ENCODE assay signal across 14 mouse cellular contexts in the genomic region with DNA sequence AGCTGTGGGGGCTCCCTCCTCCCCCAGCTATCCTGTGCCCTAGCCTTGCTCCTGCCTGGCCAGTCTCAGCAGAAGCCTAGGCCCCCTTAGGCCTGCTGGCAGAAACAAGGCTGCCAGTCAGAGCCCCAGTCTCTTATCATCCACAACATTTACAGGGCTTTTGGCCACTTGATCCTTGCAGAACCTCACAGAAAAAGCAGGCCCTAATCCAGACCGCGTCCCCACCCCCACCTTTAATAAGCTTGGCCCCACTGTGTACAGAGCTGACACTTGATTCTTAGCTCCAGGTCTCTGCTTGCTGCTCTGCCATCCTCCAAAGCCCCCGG. TPM values are rescaled to one million over a fixed set of nuclear protein-coding genes. Genes with fewer than 3 reads are reported as not detected.
DNase-seq lines count a peak whose midpoint lies in the region; ATAC-seq and TF ChIP-seq lines count a peak whose summit lies in the region.
"Had no signal": no experiment of that assay in that cellular context is flagged by ENCODE, and none has a peak within 500 bp of the region (broad histone marks: within the 10 kb centered on the region; RNA-seq: fewer than 3 reads in every experiment).

No protein-coding gene starts in this region.

- H3K4me1 ChIP-seq in heart, adult 2 months (ENCODE audit: control insufficient read depth, insufficient read depth, low read length), result peaks cover 35% of the 10 kb centered on the region
- peaks cover 22% of the 10 kb centered on the region for H3K4me1 ChIP-seq in lung, embryonic 14.5 days (ENCODE audit: insufficient read depth)
- H3K4me1 ChIP-seq in embryonic facial prominence, embryonic 12.5 days, result peaks cover 17% of the 10 kb centered on the region
- peaks cover 31% of the 10 kb centered on the region for H3K4me1 ChIP-seq in liver, embryonic 15.5 days (replicated peaks)

- no peak overlapping the region for H3K4me3 ChIP-seq in heart, adult 2 months
- no peak overlapping the region for H3K4me3 ChIP-seq in lung, embryonic 14.5 days (ENCODE audit: low read depth, low read length)
- H3K4me3 ChIP-seq in embryonic facial prominence, embryonic 12.5 days, result no peak overlapping the region
- no peak overlapping the region for H3K4me3 ChIP-seq in liver, embryonic 15.5 days (replicated peaks)
- H3K4me3 ChIP-seq: embryonic facial prominence, embryonic 15.5 days had no signal

- H3K27ac ChIP-seq in heart, adult 2 months, result peak overlapping the region; percentile 70
- H3K27ac ChIP-seq in lung, embryonic 14.5 days (ENCODE audit: low read depth), result peak overlapping the region; percentile 82
- H3K27ac ChIP-seq in embryonic facial prominence, embryonic 12.5 days, result no peak overlapping the region
- no peak overlapping the region for H3K27ac ChIP-seq in liver, embryonic 15.5 days (replicated peaks)
- H3K27ac ChIP-seq: embryonic facial prominence, embryonic 15.5 days had no signal

- H3K36me3 ChIP-seq in heart, adult 2 months (ENCODE audit: control insufficient read depth, insufficient read depth, low read length), result peaks cover 25% of the 10 kb centered on the region
- no peaks in the 10 kb centered on the region for H3K36me3 ChIP-seq in lung, embryonic 14.5 days (ENCODE audit: insufficient read depth)
- no peaks in the 10 kb centered on the region for H3K36me3 ChIP-seq in embryonic facial prominence, embryonic 12.5 days
- H3K36me3 ChIP-seq in liver, embryonic 15.5 days (replicated peaks), result no peaks in the 10 kb centered on the region
- H3K36me3 ChIP-seq: embryonic facial prominence, embryonic 15.5 days had no signal

- H3K79me2 ChIP-seq in heart, adult 2 months (replicated peaks; ENCODE audit: control insufficient read depth, insufficient read depth, low read length), result peaks cover 11% of the 10 kb centered on the region

- no peaks in the 10 kb centered on the region; the same call in 1 of the 2 replicates for H3K9me3 ChIP-seq in lung, embryonic 14.5 days (ENCODE audit: low read depth, low read length)
- no peaks in the 10 kb centered on the region for H3K9me3 ChIP-seq in embryonic facial prominence, embryonic 12.5 days
- no peaks in the 10 kb centered on the region for H3K9me3 ChIP-seq in liver, embryonic 15.5 days (replicated peaks)
- H3K9me3 ChIP-seq: embryonic facial prominence, embryonic 15.5 days had no signal

- no peak for TF ChIP-seq POLR2A in heart, adult 2 months (IDR thresholded peaks at IDR 0.05; ENCODE audit: insufficient read depth, low read depth, low read length)

- no peak for DNase-seq in heart, adult 2 months
- no peak for DNase-seq in heart, postnatal 36 days
- DNase-seq in lung, embryonic 14.5 days, result no peak
- no peak for DNase-seq in lung, postnatal 36 days
- DNase-seq in left cerebral cortex, adult 18-20 months (ENCODE audit: low spot score in 2 of 2), result no peak
- DNase-seq: cerebellum, adult 2 months; kidney, adult 18-20 months had no signal

- H3K27me3 ChIP-seq in heart, adult 2 months (ENCODE audit: control insufficient read depth, insufficient read depth, low read length), result no peaks in the 10 kb centered on the region
- H3K27me3 ChIP-seq in lung, embryonic 14.5 days (ENCODE audit: insufficient read depth, low read length), result no peaks in the 10 kb centered on the region
- no peaks in the 10 kb centered on the region for H3K27me3 ChIP-seq in embryonic facial prominence, embryonic 12.5 days
- 0 out of 2 replicates have a peak, but pooled peaks cover 3% of the 10 kb centered on the region for H3K27me3 ChIP-seq in liver, embryonic 15.5 days
- H3K27me3 ChIP-seq: embryonic facial prominence, embryonic 15.5 days had no signal

- H3K9ac ChIP-seq in heart, adult 2 months (ENCODE audit: low read depth, low read length), result peak overlapping the region; percentile 14
- H3K9ac ChIP-seq in lung, embryonic 14.5 days, result no peak overlapping the region
- 0 out of 2 replicates have a peak overlapping the region, but pooled peaks have one; percentile 12 for H3K9ac ChIP-seq in embryonic facial prominence, embryonic 12.5 days
- no peak overlapping the region for H3K9ac ChIP-seq in liver, embryonic 15.5 days
- H3K9ac ChIP-seq: embryonic facial prominence, embryonic 15.5 days had no signal

- TF ChIP-seq CTCF in heart, adult 2 months (IDR thresholded peaks at IDR 0.05), result no peak
- TF ChIP-seq CTCF in lung, embryonic 14.5 days (IDR thresholded peaks at IDR 0.05; ENCODE audit: low read depth), result no peak

- no peak for TF ChIP-seq EP300 in heart, adult 2 months (IDR thresholded peaks at IDR 0.05; ENCODE audit: insufficient read depth, low read depth, low read length)

- 61% methylated on average over 3 of the region's 3 CpGs for WGBS in heart, adult 2 months
- 44% methylated on average over 3 of the region's 3 CpGs for WGBS in lung, embryonic 14.5 days
- WGBS in embryonic facial prominence, embryonic 12.5 days, result 64% methylated on average over 3 of the region's 3 CpGs
- 44% methylated on average over 3 of the region's 3 CpGs for WGBS in liver, embryonic 15.5 days (ENCODE audit: insufficient replicate concordance)

- intact Hi-C loops in heart, adult 2 months (cut with DNase I), result no loop called here
- intact Hi-C loops in heart, postnatal 36 days (cut with DNase I), result no loop called here

- no peak overlapping the region for H3K4me2 ChIP-seq in lung, embryonic 14.5 days
- H3K4me2 ChIP-seq in embryonic facial prominence, embryonic 12.5 days (replicated peaks), result no peak overlapping the region
- 0 out of 2 replicates have a peak overlapping the region, but pooled peaks have one; percentile 10 for H3K4me2 ChIP-seq in liver, embryonic 15.5 days
- H3K4me2 ChIP-seq: embryonic facial prominence, embryonic 15.5 days had no signal

- ATAC-seq in lung, embryonic 14.5 days (ENCODE audit: insufficient read depth), result no peak
- no peak for ATAC-seq in embryonic facial prominence, embryonic 12.5 days (ENCODE audit: insufficient number of reproducible peaks, insufficient read depth, low FRiP score, low TSS enrichment)
- peak; percentile 26 for ATAC-seq in liver, embryonic 15.5 days (ENCODE audit: insufficient read depth)
- ATAC-seq in CD4-positive, CD25-positive, alpha-beta regulatory T cell, adult 4 months, result no peak
- ATAC-seq: activated CD4-positive, CD25-positive, alpha-beta regulatory T cell, adult 4 months had no signal

RNA-seq across cellular contexts. Expression of a gene that starts 8.9 kb away (rescaled TPM):
- total RNA-seq in heart, adult 2 months (2021), result 10 to 100 TPM; 53.4 to 67.5 TPM
- 56.7 and 58.4 TPM in 2 replicates for polyA plus RNA-seq in heart, adult 2 months (2012; rRNA removed)
- 10 to 100 TPM; 58.7 to 67.8 TPM for total RNA-seq in heart, postnatal 36 days (2021)
- polyA plus RNA-seq in lung, embryonic 14.5 days (2014; fragmentation: Nextera tagmentation; extraction: Ambion mirVana), result 22.5 and 25.6 TPM in 2 replicates
- polyA plus RNA-seq in embryonic facial prominence, embryonic 12.5 days (2016; fragmentation: Nextera tagmentation; extraction: Ambion mirVana), result 17.6 and 17.9 TPM in 2 replicates
- polyA plus RNA-seq in liver, embryonic 15.5 days (2015; fragmentation: Nextera tagmentation; extraction: Ambion mirVana), result 1.1 and 1.2 TPM in 2 replicates
- 1 to 10 TPM; 2.1 to 3.6 TPM for polyA plus RNA-seq in CD4-positive, CD25-positive, alpha-beta regulatory T cell, adult 4 months (2017; shearing (Covaris generic))
- 10 to 100 TPM; 12.6 to 15.3 TPM for total RNA-seq in left cerebral cortex, adult 18-20 months (2021)

RNA-seq across cellular contexts. Expression of a gene that starts 28.9 kb away (rescaled TPM):
- total RNA-seq in heart, adult 2 months (2021), result 10 to 100 TPM; 12.2 to 15.2 TPM
- 23.9 and 31.1 TPM in 2 replicates for polyA plus RNA-seq in heart, adult 2 months (2012; rRNA removed)
- 10 to 100 TPM; 13.6 to 18.9 TPM for total RNA-seq in heart, postnatal 36 days (2021)
- polyA plus RNA-seq in lung, embryonic 14.5 days (2014; fragmentation: Nextera tagmentation; extraction: Ambion mirVana), result 32.1 and 34.0 TPM in 2 replicates
- polyA plus RNA-seq in embryonic facial prominence, embryonic 12.5 days (2016; fragmentation: Nextera tagmentation; extraction: Ambion mirVana), result 44.8 and 48.2 TPM in 2 replicates
- polyA plus RNA-seq in liver, embryonic 15.5 days (2015; fragmentation: Nextera tagmentation; extraction: Ambion mirVana), result 11.4 and 11.7 TPM in 2 replicates
- polyA plus RNA-seq in CD4-positive, CD25-positive, alpha-beta regulatory T cell, adult 4 months (2017; shearing (Covaris generic)), result 10 to 100 TPM; 57.2 to 69.8 TPM
- 10 to 100 TPM; 11.6 to 12.3 TPM for total RNA-seq in left cerebral cortex, adult 18-20 months (2021)

RNA-seq across cellular contexts. Expression of a gene that starts 29.2 kb away (rescaled TPM):
- total RNA-seq in heart, adult 2 months (2021), result 1 to 10 TPM; 7.6 to 8.1 TPM
- 5.5 and 7.3 TPM in 2 replicates for polyA plus RNA-seq in heart, adult 2 months (2012; rRNA removed)
- 1 to 10 TPM; 8.1 to 8.7 TPM for total RNA-seq in heart, postnatal 36 days (2021)
- polyA plus RNA-seq in lung, embryonic 14.5 days (2014; fragmentation: Nextera tagmentation; extraction: Ambion mirVana), result 9.2 and 10.9 TPM in 2 replicates
- polyA plus RNA-seq in embryonic facial prominence, embryonic 12.5 days (2016; fragmentation: Nextera tagmentation; extraction: Ambion mirVana), result 14.2 and 14.4 TPM in 2 replicates
- polyA plus RNA-seq in liver, embryonic 15.5 days (2015; fragmentation: Nextera tagmentation; extraction: Ambion mirVana), result 0.89 and 1.2 TPM in 2 replicates
- polyA plus RNA-seq in CD4-positive, CD25-positive, alpha-beta regulatory T cell, adult 4 months (2017; shearing (Covaris generic)), result 1 to 10 TPM; 3.7 to 5.0 TPM
- 10 to 100 TPM; 17.2 to 18.3 TPM for total RNA-seq in left cerebral cortex, adult 18-20 months (2021)

RNA-seq across cellular contexts. Expression of a gene that starts 50.6 kb away (rescaled TPM):
- total RNA-seq in heart, adult 2 months (2021), result not detected
- polyA plus RNA-seq in heart, adult 2 months (2012; rRNA removed), result 0.44 and 0.59 TPM in 2 replicates
- total RNA-seq in heart, postnatal 36 days (2021), result not detected
- polyA plus RNA-seq in lung, embryonic 14.5 days (2014; fragmentation: Nextera tagmentation; extraction: Ambion mirVana), result 0.37 and 0.53 TPM in 2 replicates
- 0.99 TPM in 1 of 2 replicates, not detected in the other for polyA plus RNA-seq in embryonic facial prominence, embryonic 12.5 days (2016; fragmentation: Nextera tagmentation; extraction: Ambion mirVana)
- polyA plus RNA-seq in liver, embryonic 15.5 days (2015; fragmentation: Nextera tagmentation; extraction: Ambion mirVana), result not detected in 2 replicates
- polyA plus RNA-seq in CD4-positive, CD25-positive, alpha-beta regulatory T cell, adult 4 months (2017; shearing (Covaris generic)), result not detected
- total RNA-seq in left cerebral cortex, adult 18-20 months (2021), result not detected
- total RNA-seq: gastrocnemius, postnatal 4 days had no signal
- polyA plus RNA-seq: activated CD4-positive, CD25-positive, alpha-beta regulatory T cell, adult 4 months had no signal

RNA-seq across cellular contexts. Expression of a gene that starts 54.6 kb away (rescaled TPM):
- total RNA-seq in heart, adult 2 months (2021), result under 1 TPM; 0.61 to 0.63 TPM
- polyA plus RNA-seq in heart, adult 2 months (2012; rRNA removed), result 1.00 and 1.2 TPM in 2 replicates
- under 1 TPM; 0.64 to 0.98 TPM for total RNA-seq in heart, postnatal 36 days (2021)
- polyA plus RNA-seq in lung, embryonic 14.5 days (2014; fragmentation: Nextera tagmentation; extraction: Ambion mirVana), result 0.28 and 0.69 TPM in 2 replicates
- 0.13 and 0.17 TPM in 2 replicates for polyA plus RNA-seq in embryonic facial prominence, embryonic 12.5 days (2016; fragmentation: Nextera tagmentation; extraction: Ambion mirVana)
- polyA plus RNA-seq in liver, embryonic 15.5 days (2015; fragmentation: Nextera tagmentation; extraction: Ambion mirVana), result 0.02 and 0.12 TPM in 2 replicates
- under 1 TPM in 1 of 2 experiments, not detected in 1; 0.62 TPM for polyA plus RNA-seq in CD4-positive, CD25-positive, alpha-beta regulatory T cell, adult 4 months (2017; shearing (Covaris generic))
- total RNA-seq in left cerebral cortex, adult 18-20 months (2021), result under 1 TPM; 0.16 to 0.49 TPM
- polyA plus RNA-seq: limb, embryonic 11.5 days had no signal

Comparison
In these comparisons a context has a peak if more than half of its experiments do, and no peak if none do; other contexts are left out.
1. H3K27ac ChIP-seq: peak in heart, adult 2 months (single experiment) and lung, embryonic 14.5 days (single experiment); none in embryonic facial prominence, embryonic 12.5 days (single experiment) and liver, embryonic 15.5 days (single experiment).
2. H3K9ac ChIP-seq: peak in heart, adult 2 months (single experiment) and embryonic facial prominence, embryonic 12.5 days (single experiment); none in lung, embryonic 14.5 days (single experiment) and liver, embryonic 15.5 days (single experiment).